Comparison of ENCODE assay signal across 17 mouse cellular contexts in genomic region chr5:13428702-13429101, GRCm38 (mm10).
A peak's percentile ranks its signal among the peaks of the same experiment; 100 is the strongest.
DNase-seq lines count a peak whose midpoint lies in the region; ATAC-seq and TF ChIP-seq lines count a peak whose summit lies in the region.
"Had no signal": no experiment of that assay in that cellular context is flagged by ENCODE, and none has a peak within 500 bp of the region (broad histone marks: within the 10 kb centered on the region; RNA-seq: fewer than 3 reads in every experiment).

No protein-coding gene starts in this region.

- WGBS in forebrain, embryonic 16.5 days = 17% methylated on average over 1 of the region's 1 CpGs
- 82% methylated on average over 1 of the region's 1 CpGs for WGBS in forebrain, embryonic 10.5 days
- 24% methylated on average over 1 of the region's 1 CpGs for WGBS in stomach, embryonic 14.5 days
- WGBS in stomach, postnatal 0 days = 24% methylated on average over 1 of the region's 1 CpGs

- TF ChIP-seq CTCF in stomach, postnatal 0 days (IDR thresholded peaks at IDR 0.05; ENCODE audit: low read depth) = no peak

- no peaks in the 10 kb centered on the region for H3K36me3 ChIP-seq in forebrain, embryonic 16.5 days (ENCODE audit: control insufficient read depth, insufficient read depth)
- H3K36me3 ChIP-seq in forebrain, embryonic 10.5 days (replicated peaks) = no peaks in the 10 kb centered on the region
- H3K36me3 ChIP-seq in stomach, embryonic 14.5 days (ENCODE audit: control insufficient read depth, insufficient read depth, low read length) = peaks cover 3% of the 10 kb centered on the region; the same call in 1 of the 2 replicates
- no peaks in the 10 kb centered on the region for H3K36me3 ChIP-seq in stomach, postnatal 0 days (ENCODE audit: control insufficient read depth, insufficient read depth, low read length)
- H3K36me3 ChIP-seq: hindbrain, embryonic 15.5 days; limb, embryonic 12.5 days had no signal

- no peak overlapping the region for H3K4me3 ChIP-seq in forebrain, embryonic 16.5 days (replicated peaks; ENCODE audit: low read length)
- no peak overlapping the region for H3K4me3 ChIP-seq in forebrain, embryonic 10.5 days
- no peak overlapping the region for H3K4me3 ChIP-seq in stomach, embryonic 14.5 days (ENCODE audit: low read depth, low read length)
- H3K4me3 ChIP-seq in stomach, postnatal 0 days (ENCODE audit: low read depth, low read length) = no peak overlapping the region
- H3K4me3 ChIP-seq: heart, embryonic 13.5 days; hindbrain, embryonic 15.5 days; limb, embryonic 12.5 days had no signal

- no peak overlapping the region for H3K4me2 ChIP-seq in forebrain, embryonic 16.5 days (ENCODE audit: low read length)
- no peak overlapping the region for H3K4me2 ChIP-seq in stomach, embryonic 14.5 days (replicated peaks; ENCODE audit: low read depth, low read length)
- no peak overlapping the region for H3K4me2 ChIP-seq in stomach, postnatal 0 days (replicated peaks; ENCODE audit: low read depth)
- H3K4me2 ChIP-seq: heart, embryonic 13.5 days; hindbrain, embryonic 15.5 days; limb, embryonic 12.5 days had no signal

- no peak overlapping the region for H3K9ac ChIP-seq in forebrain, embryonic 16.5 days (replicated peaks; ENCODE audit: low read depth, low read length)
- no peak overlapping the region for H3K9ac ChIP-seq in stomach, embryonic 14.5 days (replicated peaks; ENCODE audit: low read depth, low read length)
- no peak overlapping the region for H3K9ac ChIP-seq in stomach, postnatal 0 days (ENCODE audit: low read length)
- H3K9ac ChIP-seq: heart, embryonic 13.5 days; hindbrain, embryonic 15.5 days; limb, embryonic 12.5 days had no signal

- no peak overlapping the region for H3K27ac ChIP-seq in forebrain, embryonic 16.5 days (ENCODE audit: low read length)
- H3K27ac ChIP-seq in forebrain, embryonic 10.5 days = no peak overlapping the region
- peak overlapping the region; percentile 21; the same call in 1 of the 2 replicates for H3K27ac ChIP-seq in stomach, embryonic 14.5 days (ENCODE audit: low read length)
- H3K27ac ChIP-seq in stomach, postnatal 0 days (replicated peaks) = no peak overlapping the region
- H3K27ac ChIP-seq: heart, embryonic 13.5 days; hindbrain, embryonic 15.5 days; limb, embryonic 12.5 days; macrophage had no signal

- TF ChIP-seq EP300 in stomach, postnatal 0 days (optimal IDR thresholded peaks at IDR 0.05) = no peak

- no peaks in the 10 kb centered on the region for H3K9me3 ChIP-seq in forebrain, embryonic 16.5 days (ENCODE audit: control insufficient read depth, low read length)
- H3K9me3 ChIP-seq in forebrain, embryonic 10.5 days = no peaks in the 10 kb centered on the region
- H3K9me3 ChIP-seq in stomach, embryonic 14.5 days (ENCODE audit: control insufficient read depth, low read depth, low read length) = no peaks in the 10 kb centered on the region
- H3K9me3 ChIP-seq in stomach, postnatal 0 days (ENCODE audit: control insufficient read depth, low read length) = no peaks in the 10 kb centered on the region
- H3K9me3 ChIP-seq: heart, embryonic 13.5 days; hindbrain, embryonic 15.5 days had no signal

- H3K4me1 ChIP-seq in forebrain, embryonic 16.5 days (replicated peaks; ENCODE audit: control insufficient read depth, insufficient read depth, low read length) = peaks cover 2% of the 10 kb centered on the region; the same call in 1 of the 2 replicates
- H3K4me1 ChIP-seq in forebrain, embryonic 10.5 days = peaks cover 6% of the 10 kb centered on the region
- no peaks in the 10 kb centered on the region for H3K4me1 ChIP-seq in stomach, embryonic 14.5 days (ENCODE audit: control insufficient read depth, insufficient read depth, low read length)
- H3K4me1 ChIP-seq in stomach, postnatal 0 days (replicated peaks; ENCODE audit: control insufficient read depth, insufficient read depth) = no peaks in the 10 kb centered on the region
- H3K4me1 ChIP-seq: hindbrain, embryonic 15.5 days; limb, embryonic 12.5 days had no signal

- ATAC-seq in forebrain, embryonic 16.5 days = peak; percentile 70
- ATAC-seq in stomach, embryonic 14.5 days (ENCODE audit: insufficient number of reproducible peaks, insufficient read depth, low FRiP score, low read depth) = no peak
- no peak for ATAC-seq in stomach, postnatal 0 days (ENCODE audit: low FRiP score, low TSS enrichment)

- no peak for DNase-seq in forebrain, embryonic 10.5 days (ENCODE audit: extremely low spot score, low spot score)
- DNase-seq in kidney, postnatal 4 days = peak; percentile 11 to 20
- DNase-seq in kidney, adult 9 months = no peak
- no peak for DNase-seq in stomach, postnatal 0 days (ENCODE audit: low spot score)
- peak; percentile 8 for DNase-seq in telencephalon, adult 2 months (ENCODE audit: low read depth, low spot score)
- DNase-seq in testis, postnatal 10 days (ENCODE audit: low spot score) = no peak
- DNase-seq: adrenal gland, postnatal 10 days; gastrocnemius, postnatal 14 days; kidney, adult 8-10 months; thymus, adult 2 months had no signal

- no peaks in the 10 kb centered on the region for H3K27me3 ChIP-seq in forebrain, embryonic 16.5 days (replicated peaks; ENCODE audit: control insufficient read depth, insufficient read depth, low read length)
- no peaks in the 10 kb centered on the region for H3K27me3 ChIP-seq in forebrain, embryonic 10.5 days (ENCODE audit: poor library complexity, severe bottlenecking)
- H3K27me3 ChIP-seq in stomach, embryonic 14.5 days (ENCODE audit: control insufficient read depth, insufficient read depth, low read length) = no peaks in the 10 kb centered on the region
- H3K27me3 ChIP-seq in stomach, postnatal 0 days (ENCODE audit: control insufficient read depth, insufficient read depth, low read length) = no peaks in the 10 kb centered on the region
- H3K27me3 ChIP-seq: CH12.LX; heart, embryonic 13.5 days; hindbrain, embryonic 15.5 days; limb, embryonic 12.5 days had no signal

Comparison
In these comparisons a context has a peak if more than half of its experiments do, and no peak if none do; other contexts are left out.
1. DNase-seq: peak in kidney, postnatal 4 days (2 of 2) and telencephalon, adult 2 months (single experiment); none in forebrain, embryonic 10.5 days (single experiment), kidney, adult 9 months (single experiment), stomach, postnatal 0 days (single experiment) and testis, postnatal 10 days (single experiment).